Mouse (Mus musculus) neural tube, embryonic 11.5 days (tissue): ENCODE results near the gene Lenep. TPM values are rescaled to one million over a fixed set of nuclear protein-coding genes. Genes with fewer than 3 reads are reported as not detected.
A peak's percentile ranks its signal among the peaks of the same experiment; 100 is the strongest.
"Not testable (repeated sequence)": the region's sequence is repeated elsewhere in the genome, so short reads cannot be mapped to it uniquely, and the experiment has no call there.

ENCODE experiments used
- ATAC-seq: fragments of 200-750 bp; cut with Nextera tagmentation; 2 replicates; pipeline ENCODE4 v1.8.0; 2017; ENCODE audit warnings: moderate number of reproducible peaks, mild to moderate bottlenecking, moderate TSS enrichment, moderate library complexity; ENCODE audit not compliant: insufficient read depth, low FRiP score, low TSS enrichment
- DNase-seq: peaks from one replicate; pipeline ENCODE4 v3.0.0-alpha.2; 2015; ENCODE audit warnings: low spot score
- H3K27ac ChIP-seq: fragments of 300-500 bp; sonication (generic); 2 replicates; pipeline ENCODE4 v1.5.1; 2014; ENCODE audit warnings: low read depth, mild to moderate bottlenecking, low read length
- H3K27me3 ChIP-seq: fragments of 300-500 bp; sonication (generic); 2 replicates; pipeline ENCODE4 v1.6.1; 2014; ENCODE audit warnings: mild to moderate bottlenecking, low read length, mixed read lengths; ENCODE audit not compliant: control insufficient read depth, insufficient read depth
- H3K36me3 ChIP-seq: fragments of 300-500 bp; sonication (generic); 2 replicates; pipeline ENCODE4 v1.6.1; 2014; ENCODE audit warnings: mild to moderate bottlenecking, low read length, moderate library complexity, mixed read lengths; ENCODE audit not compliant: control insufficient read depth, insufficient read depth
- H3K4me1 ChIP-seq: fragments of 300-500 bp; sonication (generic); 2 replicates; pipeline ENCODE4 v1.6.1; 2014; ENCODE audit warnings: low read length, mixed read lengths; ENCODE audit not compliant: control insufficient read depth, insufficient read depth
- H3K4me2 ChIP-seq: fragments of 300-500 bp; sonication (generic); 2 replicates; pipeline ENCODE4 v1.6.1; 2014; ENCODE audit warnings: low read depth, mild to moderate bottlenecking, moderate library complexity
- H3K4me3 ChIP-seq: fragments of 300-500 bp; sonication (generic); 2 replicates; pipeline ENCODE4 v1.5.1; 2014; ENCODE audit warnings: low read depth, low read length
- H3K9ac ChIP-seq: fragments of 300-500 bp; sonication (generic); 2 replicates; pipeline ENCODE4 v1.6.1; 2014; ENCODE audit warnings: mild to moderate bottlenecking, low read length
- H3K9me3 ChIP-seq: fragments of 300-500 bp; sonication (generic); 2 replicates; pipeline ENCODE4 v1.6.1; 2016; ENCODE audit warnings: low read length; ENCODE audit not compliant: control insufficient read depth
- WGBS: fragments of 180-500 bp; shearing (Covaris S2); extraction: QIAGEN DNeasy Blood & Tissue Kit; methylation state at CpG from one replicate; pipeline ENCODE4 v1.1.7; 2014; 5-methylcytosine and 5-hydroxymethylcytosine counted together
- polyA plus RNA-seq: library from polyadenylated mRNA; unstranded; fragments of >200 nt; fragmentation: Nextera tagmentation; extraction: Ambion mirVana; gene quantifications from 2 replicates; pipeline ENCODE4 v1.2.1, GENCODE M21; 2014

The Lenep gene
- polyA plus RNA-seq, 1 experiment from 2014 or later = 0.13 TPM

- Histone ChIP-seq H3K4me1 (peaks cover 17% of the 10 kb centered on the region), H3K9me3 (no peaks in the 10 kb centered on the region), H3K27me3 (no peaks in the 10 kb centered on the region), H3K36me3 (peaks cover 7% of the 10 kb centered on the region; the same call in 1 of the 2 replicates), H3K4me2 (no peak overlapping the region), H3K9ac (no peak overlapping the region), H3K4me3 (no peak overlapping the region), H3K27ac (no peak overlapping the region)
- DNase-seq (no peak), ATAC-seq (no peak)
- 85% methylated on average over 11 of the region's 11 CpGs for WGBS
These were observed 31.9 kb upstream of the Lenep start for GRCm38 (mm10) chr3:89434532-89434931.

GRCm38 (mm10) chr3:89432606-89433005 lies 30.0 kb upstream of the Lenep start:
- no peaks in the 10 kb centered on the region for H3K9me3 ChIP-seq
- H3K4me3 ChIP-seq = no peak overlapping the region
- H3K9ac ChIP-seq = no peak overlapping the region
- WGBS = 97% methylated on average over 8 of the region's 8 CpGs
- H3K4me1 ChIP-seq = peaks cover 17% of the 10 kb centered on the region
- no peaks in the 10 kb centered on the region for H3K27me3 ChIP-seq
- no peak for DNase-seq
- no peak for ATAC-seq
- no peak overlapping the region for H3K4me2 ChIP-seq
- H3K27ac ChIP-seq = no peak overlapping the region
- peaks cover 7% of the 10 kb centered on the region; the same call in 1 of the 2 replicates for H3K36me3 ChIP-seq

GRCm38 (mm10) chr3:89430171-89431159 lies 27.9 kb upstream of the Lenep start, which contains the start of gene Pygo2:
Gene Pygo2, plus strand, starts transcription at chr3:89430214.
- ATAC-seq = peak; percentile 97
- H3K36me3 ChIP-seq = peaks cover 11% of the 10 kb centered on the region; the same call in 1 of the 2 replicates
- WGBS = 3% methylated on average over 68 of the region's 68 CpGs

GRCm38 (mm10) chr3:89429021-89429420 lies 26.4 kb upstream of the Lenep start:
- H3K27ac ChIP-seq, H3K4me3 ChIP-seq, H3K9me3 ChIP-seq, H3K36me3 ChIP-seq, H3K27me3 ChIP-seq, ATAC-seq, H3K9ac ChIP-seq, H3K4me2 ChIP-seq, DNase-seq: not testable (repeated sequence)
- WGBS = 85% methylated on average over 7 of the region's 7 CpGs
- peaks cover 11% of the 10 kb centered on the region for H3K4me1 ChIP-seq

More at GRCm38 (mm10) chr3:89430171-89431159, 27.9 kb upstream of the Lenep start, which contains the start of gene Pygo2:
- H3K4me1 ChIP-seq = peaks cover 11% of the 10 kb centered on the region
- peak within 1 kb of the TSS; percentile 95 for H3K4me3 ChIP-seq
- peak within 1 kb of the TSS; percentile 93 for H3K9ac ChIP-seq
- peak; percentile 95 for DNase-seq
- H3K27ac ChIP-seq = peak within 1 kb of the TSS; percentile 85
- H3K9me3 ChIP-seq = no peaks in the 10 kb centered on the region
- peak within 1 kb of the TSS; percentile 77 for H3K4me2 ChIP-seq
- no peaks in the 10 kb centered on the region for H3K27me3 ChIP-seq

- no peak overlapping the region for H3K9ac ChIP-seq
- H3K4me2 ChIP-seq = no peak overlapping the region
- 91% methylated on average over 4 of the region's 4 CpGs for WGBS
- peaks cover 17% of the 10 kb centered on the region for H3K4me1 ChIP-seq
- no peak for ATAC-seq
- no peaks in the 10 kb centered on the region for H3K27me3 ChIP-seq
- DNase-seq = no peak
- no peak overlapping the region for H3K4me3 ChIP-seq
- no peaks in the 10 kb centered on the region for H3K9me3 ChIP-seq
- peaks cover 5% of the 10 kb centered on the region; the same call in 1 of the 2 replicates for H3K36me3 ChIP-seq
- no peak overlapping the region for H3K27ac ChIP-seq
These were observed 23.3 kb upstream of the Lenep start for GRCm38 (mm10) chr3:89425876-89426275.

- Histone ChIP-seq H3K4me1 (peaks cover 17% of the 10 kb centered on the region), H3K9ac (no peak overlapping the region), H3K36me3 (peaks cover 5% of the 10 kb centered on the region; the same call in 1 of the 2 replicates), H3K4me2 (no peak overlapping the region), H3K27ac (no peak overlapping the region), H3K27me3 (no peaks in the 10 kb centered on the region), H3K4me3 (no peak overlapping the region), H3K9me3 (no peaks in the 10 kb centered on the region)
- DNase-seq (no peak), ATAC-seq (no peak)
- WGBS = 86% methylated on average over 5 of the region's 5 CpGs
These were observed 22.5 kb upstream of the Lenep start for GRCm38 (mm10) chr3:89425141-89425525.

- H3K4me3 ChIP-seq = no peak overlapping the region
- no peak for ATAC-seq
- no peak overlapping the region for H3K27ac ChIP-seq
- WGBS = 84% methylated on average over 5 of the region's 5 CpGs
- peaks cover 22% of the 10 kb centered on the region for H3K4me1 ChIP-seq
- no peak overlapping the region for H3K9ac ChIP-seq
- H3K36me3 ChIP-seq = peaks cover 5% of the 10 kb centered on the region; the same call in 1 of the 2 replicates
- no peak overlapping the region for H3K4me2 ChIP-seq
- H3K27me3 ChIP-seq = no peaks in the 10 kb centered on the region
- H3K9me3 ChIP-seq = no peaks in the 10 kb centered on the region
- no peak for DNase-seq
These were observed 22.0 kb upstream of the Lenep start for GRCm38 (mm10) chr3:89424416-89425140.

- Histone ChIP-seq H3K27ac (no peak overlapping the region), H3K4me2 (peak overlapping the region; percentile 58; the same call in 1 of the 2 replicates), H3K9me3 (no peaks in the 10 kb centered on the region), H3K36me3 (peaks cover 5% of the 10 kb centered on the region; the same call in 1 of the 2 replicates), H3K27me3 (no peaks in the 10 kb centered on the region), H3K9ac (no peak overlapping the region; the same call in 1 of the 2 replicates), H3K4me1 (peaks cover 22% of the 10 kb centered on the region), H3K4me3 (peak overlapping the region; percentile 39)
- ATAC-seq (no peak), DNase-seq (no peak)
- WGBS = 76% methylated on average over 6 of the region's 6 CpGs
These were observed 20.1 kb upstream of the Lenep start for GRCm38 (mm10) chr3:89422556-89423205.
